ENCODE assay signal across 9 mouse cellular contexts in the genomic region with DNA sequence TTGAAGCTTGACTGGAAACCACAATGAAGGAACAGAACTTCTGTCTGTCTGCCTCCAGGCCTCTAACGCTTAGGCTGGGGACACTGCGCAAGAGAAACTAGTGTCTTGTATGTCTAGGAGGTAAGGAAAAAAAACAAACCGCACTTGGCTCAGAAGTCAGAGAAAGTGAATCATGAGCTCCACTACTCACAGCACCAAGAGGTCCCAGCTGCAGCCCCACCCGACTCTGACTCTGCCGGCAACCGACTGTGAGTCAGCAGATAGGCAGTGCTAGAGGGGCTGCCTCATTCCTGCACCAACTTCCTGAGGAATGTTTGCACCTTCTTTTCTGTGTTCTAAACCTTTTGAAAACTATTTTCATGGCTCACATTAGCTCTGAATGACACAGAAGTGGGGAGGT.
A peak's percentile ranks its signal among the peaks of the same experiment; 100 is the strongest.
DNase-seq lines count a peak whose midpoint lies in the region; ATAC-seq and TF ChIP-seq lines count a peak whose summit lies in the region.
"Had no signal": no experiment of that assay in that cellular context is flagged by ENCODE, and none has a peak within 500 bp of the region (broad histone marks: within the 10 kb centered on the region; RNA-seq: fewer than 3 reads in every experiment).

No protein-coding gene starts in this region.

- WGBS in lung, postnatal 0 days: 23% methylated on average over 6 of the region's 6 CpGs
- 77% methylated on average over 6 of the region's 6 CpGs for WGBS in forebrain, embryonic 11.5 days
- WGBS in midbrain, embryonic 13.5 days: 80% methylated on average over 6 of the region's 6 CpGs
- WGBS in midbrain, embryonic 16.5 days: 77% methylated on average over 6 of the region's 6 CpGs

- no peak overlapping the region for H3K9ac ChIP-seq in lung, postnatal 0 days (replicated peaks; ENCODE audit: low read depth)
- no peak overlapping the region for H3K9ac ChIP-seq in forebrain, embryonic 11.5 days (ENCODE audit: low read length)
- H3K9ac ChIP-seq in midbrain, embryonic 13.5 days (replicated peaks): no peak overlapping the region
- H3K9ac ChIP-seq in midbrain, embryonic 16.5 days (ENCODE audit: low read depth, low read length): no peak overlapping the region
- H3K9ac ChIP-seq: lung, embryonic 15.5 days had no signal

- POLR2A ChIA-PET in Patski (lab: Charles Lee): interaction anchor here (0.6 kb wide), 1 partner anchor 88 kb away, joined by 3 read pairs; no protein-coding TSS in a partner anchor

- H3K4me1 ChIP-seq in lung, postnatal 0 days (ENCODE audit: insufficient read depth, low read depth, low read length): no peaks in the 10 kb centered on the region
- no peaks in the 10 kb centered on the region for H3K4me1 ChIP-seq in forebrain, embryonic 11.5 days (replicated peaks; ENCODE audit: control insufficient read depth, insufficient read depth, low read length)
- no peaks in the 10 kb centered on the region for H3K4me1 ChIP-seq in midbrain, embryonic 13.5 days (replicated peaks)
- peaks cover 4% of the 10 kb centered on the region for H3K4me1 ChIP-seq in midbrain, embryonic 16.5 days (ENCODE audit: control insufficient read depth, insufficient read depth, low read length)
- H3K4me1 ChIP-seq: lung, embryonic 15.5 days had no signal

- intact Hi-C loops in gastrocnemius, postnatal 14 days (cut with DNase I; ENCODE audit: low total_unique reads): no loop called here

- in situ Hi-C loops in Patski (cut with MboI; ENCODE audit: low pct_unique_long_range_greater_than_20kb): loop anchor here (5.0 kb wide), 1 partner anchor 104 kb away; no protein-coding TSS in a partner anchor

- H3K4me2 ChIP-seq in lung, postnatal 0 days (replicated peaks; ENCODE audit: low read depth, low read length): no peak overlapping the region
- H3K4me2 ChIP-seq in forebrain, embryonic 11.5 days (ENCODE audit: low read depth, low read length, severe bottlenecking): no peak overlapping the region
- H3K4me2 ChIP-seq in midbrain, embryonic 13.5 days (replicated peaks): no peak overlapping the region
- no peak overlapping the region for H3K4me2 ChIP-seq in midbrain, embryonic 16.5 days (ENCODE audit: low read length)
- H3K4me2 ChIP-seq: lung, embryonic 15.5 days had no signal

- 0 out of 2 replicates have a peak overlapping the region, but pooled peaks have one; percentile 22 for H3K27ac ChIP-seq in lung, postnatal 0 days (ENCODE audit: low read length)
- no peak overlapping the region for H3K27ac ChIP-seq in forebrain, embryonic 11.5 days (ENCODE audit: low read depth, low read length)
- no peak overlapping the region for H3K27ac ChIP-seq in midbrain, embryonic 13.5 days
- H3K27ac ChIP-seq in midbrain, embryonic 16.5 days (ENCODE audit: low read length): no peak overlapping the region
- H3K27ac ChIP-seq: lung, embryonic 15.5 days had no signal

- no peak for TF ChIP-seq CTCF in Patski (IDR thresholded peaks at IDR 0.05)
- no peak for TF ChIP-seq CTCF in lung, postnatal 0 days (IDR thresholded peaks at IDR 0.05)

- peak; percentile 67; the same call in 1 of the 2 replicates for TF ChIP-seq EP300 in lung, postnatal 0 days (IDR thresholded peaks at IDR 0.05)

- peak; percentile 98 for DNase-seq in 3T3-L1 (ENCODE audit: low read depth, low spot score)
- peak; percentile 89 for DNase-seq in Patski (ENCODE audit: low read depth, low spot score)
- DNase-seq in gastrocnemius, postnatal 14 days: peak; percentile 55
- DNase-seq in lung, postnatal 0 days (ENCODE audit: low spot score): peak; percentile 71
- no peak for DNase-seq in cerebellum, postnatal 36 days
- no peak for DNase-seq in forebrain, embryonic 11.5 days (ENCODE audit: low spot score)

- H3K9me3 ChIP-seq in lung, postnatal 0 days (ENCODE audit: low read length): no peaks in the 10 kb centered on the region
- no peaks in the 10 kb centered on the region for H3K9me3 ChIP-seq in forebrain, embryonic 11.5 days (ENCODE audit: control insufficient read depth, low read length)
- H3K9me3 ChIP-seq in midbrain, embryonic 13.5 days: no peaks in the 10 kb centered on the region
- no peaks in the 10 kb centered on the region for H3K9me3 ChIP-seq in midbrain, embryonic 16.5 days (replicated peaks; ENCODE audit: control insufficient read depth, low read length, poor library complexity, severe bottlenecking)
- H3K9me3 ChIP-seq: lung, embryonic 15.5 days had no signal

- no peak overlapping the region for H3K4me3 ChIP-seq in lung, postnatal 0 days (ENCODE audit: low read depth, low read length)
- no peak overlapping the region for H3K4me3 ChIP-seq in forebrain, embryonic 11.5 days (ENCODE audit: low read depth, low read length)
- no peak overlapping the region for H3K4me3 ChIP-seq in midbrain, embryonic 13.5 days (replicated peaks)
- no peak overlapping the region for H3K4me3 ChIP-seq in midbrain, embryonic 16.5 days (ENCODE audit: low read depth, low read length)
- H3K4me3 ChIP-seq: lung, embryonic 15.5 days had no signal

- H3K36me3 ChIP-seq in lung, postnatal 0 days (ENCODE audit: insufficient read depth, low read length): no peaks in the 10 kb centered on the region
- H3K36me3 ChIP-seq in forebrain, embryonic 11.5 days (ENCODE audit: control insufficient read depth, insufficient read depth, low read length): no peaks in the 10 kb centered on the region
- no peaks in the 10 kb centered on the region for H3K36me3 ChIP-seq in midbrain, embryonic 13.5 days
- H3K36me3 ChIP-seq in midbrain, embryonic 16.5 days (ENCODE audit: control insufficient read depth, insufficient read depth, low read length): no peaks in the 10 kb centered on the region
- H3K36me3 ChIP-seq: lung, embryonic 15.5 days had no signal

- peak; percentile 100 for ATAC-seq in Patski
- ATAC-seq in lung, postnatal 0 days: peak; percentile 95
- ATAC-seq in forebrain, embryonic 11.5 days (replicated peaks; ENCODE audit: low FRiP score): no peak
- no peak for ATAC-seq in midbrain, embryonic 13.5 days
- ATAC-seq in midbrain, embryonic 16.5 days: no peak

- H3K27me3 ChIP-seq in Patski: no peaks in the 10 kb centered on the region
- no peaks in the 10 kb centered on the region for H3K27me3 ChIP-seq in lung, postnatal 0 days (replicated peaks; ENCODE audit: insufficient read depth, low read length)
- H3K27me3 ChIP-seq in forebrain, embryonic 11.5 days (ENCODE audit: control insufficient read depth, insufficient read depth, low read length): no peaks in the 10 kb centered on the region
- H3K27me3 ChIP-seq in midbrain, embryonic 13.5 days: no peaks in the 10 kb centered on the region
- no peaks in the 10 kb centered on the region for H3K27me3 ChIP-seq in midbrain, embryonic 16.5 days (ENCODE audit: control insufficient read depth, insufficient read depth, low read depth, low read length)
- H3K27me3 ChIP-seq: lung, embryonic 15.5 days had no signal

- CTCF ChIA-PET in Patski (lab: Charles Lee): interaction anchor here (0.7 kb wide), 1 partner anchor 34 kb away, joined by 3 read pairs; no protein-coding TSS in a partner anchor

Comparison
In these comparisons a context has a peak if more than half of its experiments do, and no peak if none do; other contexts are left out.
1. DNase-seq: peak in 3T3-L1 (single experiment), Patski (single experiment), gastrocnemius, postnatal 14 days (single experiment) and lung, postnatal 0 days (single experiment); none in cerebellum, postnatal 36 days (0 of 2) and forebrain, embryonic 11.5 days (single experiment).
2. ATAC-seq: peak in Patski (single experiment) and lung, postnatal 0 days (single experiment); none in forebrain, embryonic 11.5 days (single experiment), midbrain, embryonic 13.5 days (single experiment) and midbrain, embryonic 16.5 days (single experiment).